Mouse (Mus musculus) kidney, adult 2 months (tissue): Measurements from ENCODE around the gene Tmco4.

Experiments
- CTCF ChIP-seq: fragments of 200-500 bp; conservative IDR thresholded peaks from 2 replicates; pipeline ENCODE4 v1.5.1; 2011; ENCODE audit warnings: low read depth, mild to moderate bottlenecking, control low read depth, low read length, moderate library complexity, mixed read lengths; ENCODE audit not compliant: insufficient read depth, insufficient read length
- POLR2A ChIP-seq: fragments of 200-500 bp; IDR thresholded peaks from one replicate; pipeline ENCODE4 v1.6.1; 2011; ENCODE audit warnings: low read depth, low read length, control low read depth

GRCm38 (mm10) chr4:139058029-139058428 lies 85.3 kb downstream of the Tmco4 start:
- TF ChIP-seq CTCF (no peak), POLR2A (no peak)
